Mouse (Mus musculus) MEL (cell line): ENCODE measurements around the gene Sort1. TPM values are rescaled to one million over a fixed set of nuclear protein-coding genes. Genes with fewer than 3 reads are reported as not detected.

Experiments used
- DNase-seq: peaks from one replicate; pipeline ENCODE4 v3.0.0; 2011; ENCODE audit warnings: low read depth, low spot score
- H3K27ac ChIP-seq: 2 replicates; pipeline ENCODE4 v1.5.1; 2012; ENCODE audit warnings: low read depth, mild to moderate bottlenecking, control low read depth, low read length, moderate library complexity; ENCODE audit not compliant: control insufficient read depth
- H3K27me3 ChIP-seq, 2 experiments: fragments of 150-350 bp in 1 of 2; sonication (generic) in 1 of 2; 2 replicates each; pipeline ENCODE4 v1.6.1; 2012; ENCODE audit warnings: low read length in 2 of 2, mild to moderate bottlenecking in 2 of 2, improper control_type of control experiment in 1 of 2, moderate library complexity in 1 of 2; ENCODE audit not compliant: insufficient read depth in 2 of 2, control insufficient read depth in 1 of 2
- H3K36me3 ChIP-seq, 2 experiments: 2 replicates each; pipeline ENCODE4 v1.6.1; 2012 to 2014; ENCODE audit warnings: low read length in 2 of 2, improper control_type of control experiment in 1 of 2, inconsistent platforms in 1 of 2, mild to moderate bottlenecking in 1 of 2; ENCODE audit not compliant: insufficient read depth in 2 of 2, control insufficient read depth in 1 of 2
- H3K4me1 ChIP-seq, 2 experiments: fragments of 150-350 bp in 1 of 2; sonication (generic) in 1 of 2; 2 replicates each; pipeline ENCODE4 v1.6.1; 2012; ENCODE audit warnings: low read length in 2 of 2, improper control_type of control experiment in 1 of 2, mild to moderate bottlenecking in 1 of 2; ENCODE audit not compliant: insufficient read depth in 2 of 2, control insufficient read depth in 1 of 2
- H3K4me3 ChIP-seq, 2 experiments: fragments of 150-350 bp in 1 of 2; sonication (generic) in 1 of 2; 2 replicates each; pipeline ENCODE4 v1.5.1; 2012; ENCODE audit warnings: low read depth in 2 of 2, low read length in 2 of 2, mild to moderate bottlenecking in 2 of 2, moderate library complexity in 2 of 2, control low read depth in 1 of 2, improper control_type of control experiment in 1 of 2; ENCODE audit not compliant: control insufficient read depth in 1 of 2, insufficient read depth in 1 of 2
- H3K79me2 ChIP-seq: 2 replicates; pipeline ENCODE4 v1.6.1; 2012; ENCODE audit warnings: mild to moderate bottlenecking, low read length, moderate library complexity; ENCODE audit not compliant: control insufficient read depth, poor library complexity, insufficient read depth
- H3K9ac ChIP-seq: 2 replicates; pipeline ENCODE4 v1.6.1; 2012; ENCODE audit warnings: low read depth, mild to moderate bottlenecking, control low read depth, low read length, moderate library complexity; ENCODE audit not compliant: control insufficient read depth, poor library complexity, severe bottlenecking
- H3K9me3 ChIP-seq: fragments of 150-350 bp; sonication (generic); replicated peaks from 2 replicates; pipeline ENCODE4 v1.6.1; 2012; ENCODE audit warnings: mild to moderate bottlenecking, low read length, improper control_type of control experiment, moderate library complexity; ENCODE audit not compliant: insufficient read depth
- BHLHE40 ChIP-seq: IDR thresholded peaks from 2 replicates; pipeline ENCODE4 v1.6.1; 2012; ENCODE audit warnings: low read depth, mild to moderate bottlenecking, inconsistent platforms, low read length, improper control_type of control experiment, borderline replicate concordance
- CHD1 ChIP-seq: IDR thresholded peaks from 2 replicates; pipeline ENCODE4 v1.6.1; 2012; ENCODE audit warnings: low read depth, mild to moderate bottlenecking, inconsistent platforms, low read length, improper control_type of control experiment
- E2F4 ChIP-seq: IDR thresholded peaks from 2 replicates; pipeline ENCODE4 v1.6.1; 2011; ENCODE audit warnings: low read depth, low read length, improper control_type of control experiment, borderline replicate concordance
- ELF1 ChIP-seq: IDR thresholded peaks from 2 replicates; pipeline ENCODE4 v1.6.1; 2014; ENCODE audit warnings: low read depth, mild to moderate bottlenecking, inconsistent platforms, low read length, improper control_type of control experiment, moderate library complexity
- EP300 ChIP-seq, 2 experiments: IDR thresholded peaks; 2 replicates each; pipeline ENCODE4 v1.6.1; 2011; ENCODE audit warnings: improper control_type of control experiment in 2 of 2, low read length in 2 of 2, low read depth in 1 of 2, mild to moderate bottlenecking in 1 of 2
- ETS1 ChIP-seq: IDR thresholded peaks from 2 replicates; pipeline ENCODE4 v1.6.1; 2012; ENCODE audit warnings: low read depth, mild to moderate bottlenecking, inconsistent platforms, low read length, improper control_type of control experiment, moderate library complexity
- GABPA ChIP-seq: IDR thresholded peaks from 2 replicates; pipeline ENCODE4 v1.6.1; 2012; ENCODE audit warnings: low read depth, mild to moderate bottlenecking, inconsistent platforms, low read length, improper control_type of control experiment, moderate library complexity
- JUND ChIP-seq: IDR thresholded peaks from 2 replicates; pipeline ENCODE4 v1.6.1; 2011; ENCODE audit warnings: low read depth, mild to moderate bottlenecking, improper control_type of control experiment, low read length
- MAX ChIP-seq: IDR thresholded peaks from 2 replicates; pipeline ENCODE4 v1.6.1; 2011; ENCODE audit warnings: low read length, improper control_type of control experiment
- MAZ ChIP-seq: IDR thresholded peaks from 2 replicates; pipeline ENCODE4 v1.6.1; 2012; ENCODE audit warnings: low read depth, mild to moderate bottlenecking, inconsistent platforms, low read length, improper control_type of control experiment
- MXI1 ChIP-seq: IDR thresholded peaks from 2 replicates; pipeline ENCODE4 v1.6.1; 2011; ENCODE audit warnings: mild to moderate bottlenecking, low read depth, low read length, improper control_type of control experiment
- MYB ChIP-seq: IDR thresholded peaks from 2 replicates; pipeline ENCODE4 v1.6.1; 2011; ENCODE audit warnings: mild to moderate bottlenecking, low read depth, low read length, improper control_type of control experiment
- MYC ChIP-seq: IDR thresholded peaks from 2 replicates; pipeline ENCODE4 v1.6.1; 2011; ENCODE audit warnings: low read depth, mild to moderate bottlenecking, low read length, improper control_type of control experiment, moderate library complexity
- NELFE ChIP-seq: IDR thresholded peaks from 2 replicates; pipeline ENCODE4 v1.6.1; 2011; ENCODE audit warnings: low read depth, low read length, improper control_type of control experiment
- RAD21 ChIP-seq: IDR thresholded peaks from 2 replicates; pipeline ENCODE4 v1.6.1; 2011; ENCODE audit warnings: mild to moderate bottlenecking, low read depth, low read length, improper control_type of control experiment
- RCOR1 ChIP-seq: IDR thresholded peaks from 2 replicates; pipeline ENCODE4 v1.6.1; 2012; ENCODE audit warnings: low read depth, mild to moderate bottlenecking, inconsistent platforms, low read length, improper control_type of control experiment
- SIN3A ChIP-seq: IDR thresholded peaks from 2 replicates; pipeline ENCODE4 v1.6.1; 2012; ENCODE audit warnings: low read length, improper control_type of control experiment, inconsistent platforms
- SMC3 ChIP-seq: IDR thresholded peaks from 2 replicates; pipeline ENCODE4 v1.6.1; 2011; ENCODE audit warnings: low read depth, low read length, improper control_type of control experiment
- USF1 ChIP-seq: IDR thresholded peaks from 2 replicates; pipeline ENCODE4 v1.6.1; 2014; ENCODE audit warnings: low read depth, mild to moderate bottlenecking, inconsistent platforms, low read length, improper control_type of control experiment, moderate library complexity
- USF2 ChIP-seq, 2 experiments: IDR thresholded peaks; 2 replicates each; pipeline ENCODE4 v1.6.1; 2011 to 2012; ENCODE audit warnings: improper control_type of control experiment in 2 of 2, low read length in 2 of 2, borderline replicate concordance in 1 of 2, inconsistent platforms in 1 of 2, low read depth in 1 of 2, mild to moderate bottlenecking in 1 of 2; ENCODE audit not compliant: insufficient read depth in 1 of 2
- polyA plus RNA-seq, 2 experiments: library from polyadenylated mRNA; stranded (reverse) in 1 of 2; unstranded in 1 of 2; fragments of >175 nt in 1 of 2; fragments of >200 nt in 1 of 2; gene quantifications; 2 replicates each; pipeline versions ENCODE4 v1.2.1 to v1.2.4; 2012; ENCODE audit warnings: low replicate concordance in 2 of 2, low read depth in 1 of 2; ENCODE audit not compliant: insufficient read length in 2 of 2, insufficient read depth in 1 of 2, missing spikeins in 1 of 2
- total RNA-seq: library from RNA; depleted of rRNA; stranded (reverse); fragments of 300-350 nt; gene quantifications from 2 replicates; pipeline ENCODE4 v1.2.3, GENCODE M21; 2012

The Sort1 gene
- total and polyA plus RNA-seq, 3 experiments, result 10.2 to 28.3 (median 22.7) TPM

DNA sequence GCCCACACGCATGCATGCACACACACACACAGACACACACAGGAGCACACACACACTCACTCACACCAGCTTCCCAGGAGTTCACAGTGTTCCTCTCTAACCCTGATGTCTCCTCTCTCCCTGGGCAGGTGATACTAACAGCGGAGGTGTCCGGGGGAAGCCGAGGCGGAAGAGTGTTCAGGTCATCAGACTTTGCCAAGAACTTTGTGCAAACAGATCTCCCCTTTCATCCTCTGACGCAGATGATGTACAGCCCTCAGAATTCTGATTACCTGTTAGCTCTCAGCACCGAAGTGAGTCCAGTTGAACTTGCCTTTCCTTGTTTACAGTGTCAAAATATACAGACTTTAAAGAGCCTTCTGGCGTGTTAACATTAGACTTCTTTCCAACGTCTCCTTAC is 41.6 kb downstream of the Sort1 start:
- no peaks in the 10 kb centered on the region for H3K27me3 ChIP-seq
- no peak overlapping the region for H3K9ac ChIP-seq
- TF ChIP-seq ETS1, result no peak
- no peak for TF ChIP-seq EP300 (IDR thresholded peaks at IDR 0.05; ENCODE audit: low read depth in 1 of 2, low read length in 2 of 2)
- no peak for TF ChIP-seq MYB
- no peaks in the 10 kb centered on the region for H3K9me3 ChIP-seq
- DNase-seq, result no peak
- H3K27ac ChIP-seq, result no peak overlapping the region
- no peaks in the 10 kb centered on the region for H3K79me2 ChIP-seq
- peaks cover 0 to 4% of the 10 kb centered on the region in 2 experiments; a peak in 1 of 4 replicates for H3K36me3 ChIP-seq
- H3K4me3 ChIP-seq, result no peak overlapping the region
- H3K4me1 ChIP-seq, result peaks cover 0 to 4% of the 10 kb centered on the region in 2 experiments; a peak in 3 of 4 replicates

- Histone ChIP-seq H3K36me3 (peaks cover 0 to 4% of the 10 kb centered on the region in 2 experiments; a peak in 2 of 4 replicates), H3K4me1 (no peaks in the 10 kb centered on the region; a peak in 1 of 4 replicates), H3K9me3 (no peaks in the 10 kb centered on the region), H3K27ac (no peak overlapping the region), H3K79me2 (no peaks in the 10 kb centered on the region), H3K27me3 (no peaks in the 10 kb centered on the region), H3K9ac (no peak overlapping the region), H3K4me3 (no peak overlapping the region)
- no peak for DNase-seq
- TF ChIP-seq ETS1 (no peak), ELF1 (no peak), MAZ (no peak), SIN3A (no peak), JUND (no peak), NELFE (no peak), USF1 (no peak), SMC3 (no peak), USF2 (IDR thresholded peaks at IDR 0.05; ENCODE audit: borderline replicate concordance in 1 of 2, insufficient read depth in 1 of 2, low read depth in 1 of 2, low read length in 2 of 2) (no peak), RAD21 (no peak), RCOR1 (no peak), E2F4 (no peak), MYC (no peak), EP300 (IDR thresholded peaks at IDR 0.05; ENCODE audit: low read depth in 1 of 2, low read length in 2 of 2) (no peak), CHD1 (no peak), MYB (no peak), BHLHE40 (no peak), MXI1 (no peak), GABPA (no peak), MAX (no peak)
These were observed 43.4 kb downstream of the Sort1 start for GRCm38 (mm10) chr3:108327275-108327674.
